Mouse (Mus musculus): ENCODE results near the gene Usp43. TPM values are rescaled to one million over a fixed set of nuclear protein-coding genes. Genes with fewer than 3 reads are reported as not detected.

The Usp43 gene
- total and polyA plus RNA-seq, 3 experiments: not detected

GRCm38 (mm10) chr11:67865100-67865499 is 56.9 kb downstream of the Usp43 start:
- H3K9me3 ChIP-seq (replicated peaks; ENCODE audit: insufficient read depth, low read length): no peaks in the 10 kb centered on the region
- H3K27ac ChIP-seq (ENCODE audit: control insufficient read depth, low read depth, low read length): no peak overlapping the region
- H3K9ac ChIP-seq (ENCODE audit: control insufficient read depth, low read depth, low read length, poor library complexity, severe bottlenecking): no peak overlapping the region
- H3K36me3 ChIP-seq (ENCODE audit: control insufficient read depth in 1 of 2, insufficient read depth in 2 of 2, low read length in 2 of 2): no peaks in the 10 kb centered on the region
- TF ChIP-seq MAX (IDR thresholded peaks at IDR 0.05; ENCODE audit: low read length) (no peak), GABPA (IDR thresholded peaks at IDR 0.05; ENCODE audit: low read depth, low read length) (no peak), EP300 (IDR thresholded peaks at IDR 0.05; ENCODE audit: low read depth in 1 of 2, low read length in 2 of 2) (no peak), E2F4 (IDR thresholded peaks at IDR 0.05; ENCODE audit: borderline replicate concordance, low read depth, low read length) (no peak), RCOR1 (IDR thresholded peaks at IDR 0.05; ENCODE audit: low read depth, low read length) (no peak), HCFC1 (IDR thresholded peaks at IDR 0.05; ENCODE audit: low read depth, low read length) (no peak), ZMIZ1 (IDR thresholded peaks at IDR 0.05; ENCODE audit: low read depth, low read length) (no peak), ZNF384 (IDR thresholded peaks at IDR 0.05; ENCODE audit: low read depth, low read length) (no peak), ELF1 (IDR thresholded peaks at IDR 0.05; ENCODE audit: low read depth, low read length) (no peak), SMC3 (IDR thresholded peaks at IDR 0.05; ENCODE audit: low read depth, low read length) (no peak), TBP (IDR thresholded peaks at IDR 0.05; ENCODE audit: low read depth, low read length) (no peak), CHD2 (IDR thresholded peaks at IDR 0.05; ENCODE audit: low read length) (no peak), MXI1 (IDR thresholded peaks at IDR 0.05; ENCODE audit: low read depth, low read length) (no peak), SIN3A (IDR thresholded peaks at IDR 0.05; ENCODE audit: low read length) (no peak)
- no peak overlapping the region for H3K4me3 ChIP-seq (ENCODE audit: control insufficient read depth in 1 of 2, insufficient read depth in 1 of 2, low read depth in 2 of 2, low read length in 2 of 2)
- H3K27me3 ChIP-seq (ENCODE audit: control insufficient read depth in 1 of 2, insufficient read depth in 2 of 2, low read length in 2 of 2): no peaks in the 10 kb centered on the region
- DNase-seq (ENCODE audit: low read depth, low spot score): no peak
- no peaks in the 10 kb centered on the region for H3K4me1 ChIP-seq (ENCODE audit: control insufficient read depth in 1 of 2, insufficient read depth in 2 of 2, low read length in 2 of 2)
- no peaks in the 10 kb centered on the region for H3K79me2 ChIP-seq (ENCODE audit: control insufficient read depth, insufficient read depth, low read length, poor library complexity)

- no peak for DNase-seq (ENCODE audit: low read depth, low spot score)
- no peaks in the 10 kb centered on the region for H3K36me3 ChIP-seq (ENCODE audit: control insufficient read depth in 1 of 2, insufficient read depth in 2 of 2, low read length in 2 of 2)
- no peaks in the 10 kb centered on the region for H3K79me2 ChIP-seq (ENCODE audit: control insufficient read depth, insufficient read depth, low read length, poor library complexity)
- no peak overlapping the region for H3K4me3 ChIP-seq (ENCODE audit: control insufficient read depth in 1 of 2, insufficient read depth in 1 of 2, low read depth in 2 of 2, low read length in 2 of 2)
- H3K9me3 ChIP-seq (replicated peaks; ENCODE audit: insufficient read depth, low read length): no peaks in the 10 kb centered on the region
- no peak overlapping the region for H3K27ac ChIP-seq (ENCODE audit: control insufficient read depth, low read depth, low read length)
- no peak overlapping the region for H3K9ac ChIP-seq (ENCODE audit: control insufficient read depth, low read depth, low read length, poor library complexity, severe bottlenecking)
- no peaks in the 10 kb centered on the region for H3K27me3 ChIP-seq (ENCODE audit: control insufficient read depth in 1 of 2, insufficient read depth in 2 of 2, low read length in 2 of 2)
- no peak for TF ChIP-seq MEF2A (IDR thresholded peaks at IDR 0.05; ENCODE audit: extremely low read depth, insufficient replicate concordance, low read depth, low read length, poor library complexity, severe bottlenecking)
- TF ChIP-seq MXI1 (IDR thresholded peaks at IDR 0.05; ENCODE audit: low read depth, low read length): no peak
- H3K4me1 ChIP-seq (ENCODE audit: control insufficient read depth in 1 of 2, insufficient read depth in 2 of 2, low read length in 2 of 2): no peaks in the 10 kb centered on the region
Measured at GRCm38 (mm10) chr11:67861399-67861838, 60.5 kb downstream of the Usp43 start.

All from MEL (cell line).